Mouse (Mus musculus): ENCODE data around the gene Mlc1. TPM values are rescaled to one million over a fixed set of nuclear protein-coding genes. Genes with fewer than 3 reads are reported as not detected.

The Mlc1 gene
- total and polyA plus RNA-seq, 3 experiments: not detected

DNA sequence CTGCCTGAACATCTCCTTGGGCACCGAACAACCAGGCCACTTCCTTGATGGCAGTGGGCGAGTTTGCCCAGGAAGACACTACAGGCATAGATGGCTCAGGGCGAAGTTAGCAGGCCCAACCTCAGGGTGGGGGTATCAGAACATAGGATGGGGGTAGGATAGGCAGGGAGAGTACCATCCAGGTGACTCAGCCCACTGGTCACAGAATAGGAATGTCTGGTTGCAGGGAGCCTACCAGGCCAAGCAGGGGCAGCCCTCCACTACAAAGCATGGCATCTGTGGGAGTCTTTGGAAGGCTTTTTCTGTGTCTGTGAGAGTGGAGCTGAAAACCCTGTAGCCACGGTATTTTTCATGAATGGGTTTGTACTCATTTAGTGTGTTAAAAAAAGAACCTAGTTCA is 21.3 kb downstream of the Mlc1 start:
- no peak overlapping the region for H3K4me2 ChIP-seq (ENCODE audit: insufficient read depth, low read depth, poor library complexity, severe bottlenecking)
- no peak overlapping the region for H3K4me3 ChIP-seq (replicated peaks in 1 of 3; ENCODE audit: low read depth in 2 of 3, low read length in 2 of 3, poor library complexity in 1 of 3)
- no peak overlapping the region for H3K27ac ChIP-seq (ENCODE audit: insufficient read depth, low read depth)
- no peak for DNase-seq (ENCODE audit: extremely low read depth)
- H3K9ac ChIP-seq (ENCODE audit: insufficient read depth, low read depth): no peak overlapping the region
- in situ Hi-C loops (cut with MboI; ENCODE audit: low pct_ligation_motif_present, low pct_unique_long_range_greater_than_20kb, low sequenced_read_pairs) (loop anchor here (25.0 kb wide), 2 partner anchors 105 to 255 kb away; partner anchors contain the start of genes Panx2 and Ppp6r2), dilution Hi-C loops (cut with MboI; ENCODE audit: extremely low pct_ligation_motif_present, extremely low pct_unique_long_range_greater_than_20kb, low sequenced_read_pairs) (no loop called here)
- no peaks in the 10 kb centered on the region for H3K4me1 ChIP-seq (ENCODE audit: control insufficient read depth in 1 of 2, insufficient read depth in 2 of 2)
- TF ChIP-seq TCF12 (IDR thresholded peaks at IDR 0.05; ENCODE audit: low read depth, low read length): no peak
- H3K27me3 ChIP-seq (replicated peaks): peaks cover 74% of the 10 kb centered on the region
- no peaks in the 10 kb centered on the region for H3K79me2 ChIP-seq (replicated peaks; ENCODE audit: control insufficient read depth, extremely low read depth, insufficient read depth, poor library complexity, severe bottlenecking)
- no peaks in the 10 kb centered on the region for H3K9me3 ChIP-seq (replicated peaks; ENCODE audit: low read length)
- no peaks in the 10 kb centered on the region for H3K36me3 ChIP-seq (replicated peaks in 1 of 2; ENCODE audit: control insufficient read depth in 1 of 2, insufficient read depth in 1 of 2, low read length in 1 of 2)

DNA sequence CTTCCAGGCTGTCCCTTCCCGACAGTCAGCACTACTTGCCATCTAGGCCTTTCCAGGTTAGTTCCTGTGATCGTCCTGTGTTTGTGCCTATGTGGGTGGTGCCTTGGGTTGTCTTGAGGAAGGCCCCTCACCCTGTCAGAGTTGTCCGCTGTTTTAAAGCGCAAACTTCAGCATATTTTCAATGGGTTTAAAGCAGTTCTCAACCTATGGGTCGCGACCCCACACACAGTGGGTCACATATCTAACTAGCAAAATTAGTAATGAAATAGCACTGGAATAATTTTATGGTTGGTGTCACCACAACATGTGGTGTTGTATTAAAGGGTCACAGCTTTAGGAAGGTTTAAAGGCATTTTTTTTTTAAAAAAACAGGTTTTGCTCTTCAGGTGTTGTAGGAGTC is 23.5 kb downstream of the Mlc1 start:
- peak; percentile 52; the same call in 1 of the 2 replicates for TF ChIP-seq CHD2 (IDR thresholded peaks at IDR 0.05; ENCODE audit: low read length)
- TF ChIP-seq ETS1 (conservative IDR thresholded peaks at IDR 0.05; ENCODE audit: low read depth, low read length): no peak
- TF ChIP-seq NRF1 (IDR thresholded peaks at IDR 0.05; ENCODE audit: low read depth, low read length): no peak
- TF ChIP-seq ZNF384 (IDR thresholded peaks at IDR 0.05; ENCODE audit: low read depth, low read length): no peak
- no peak overlapping the region for H3K4me2 ChIP-seq (ENCODE audit: insufficient read depth, low read depth, poor library complexity, severe bottlenecking)
- no peaks in the 10 kb centered on the region for H3K9me3 ChIP-seq (replicated peaks; ENCODE audit: low read length)
- no peaks in the 10 kb centered on the region for H3K79me2 ChIP-seq (replicated peaks; ENCODE audit: control insufficient read depth, extremely low read depth, insufficient read depth, poor library complexity, severe bottlenecking)
- H3K4me3 ChIP-seq (replicated peaks in 1 of 3; ENCODE audit: low read depth in 2 of 3, low read length in 2 of 3, poor library complexity in 1 of 3): no peak overlapping the region
- in situ Hi-C loops (cut with MboI; ENCODE audit: low pct_ligation_motif_present, low pct_unique_long_range_greater_than_20kb, low sequenced_read_pairs) (loop anchor here (25.0 kb wide), 2 partner anchors 107 to 257 kb away; partner anchors contain the start of genes Panx2 and Ppp6r2), dilution Hi-C loops (cut with MboI; ENCODE audit: extremely low pct_ligation_motif_present, extremely low pct_unique_long_range_greater_than_20kb, low sequenced_read_pairs) (no loop called here)
- DNase-seq (ENCODE audit: extremely low read depth): no peak
- H3K27me3 ChIP-seq (replicated peaks): peaks cover 74% of the 10 kb centered on the region
- no peaks in the 10 kb centered on the region for H3K4me1 ChIP-seq (ENCODE audit: control insufficient read depth in 1 of 2, insufficient read depth in 2 of 2)
- H3K36me3 ChIP-seq (replicated peaks in 1 of 2; ENCODE audit: control insufficient read depth in 1 of 2, insufficient read depth in 1 of 2, low read length in 1 of 2): no peaks in the 10 kb centered on the region
- no peak overlapping the region for H3K27ac ChIP-seq (ENCODE audit: insufficient read depth, low read depth)
- H3K9ac ChIP-seq (ENCODE audit: insufficient read depth, low read depth): no peak overlapping the region

DNA sequence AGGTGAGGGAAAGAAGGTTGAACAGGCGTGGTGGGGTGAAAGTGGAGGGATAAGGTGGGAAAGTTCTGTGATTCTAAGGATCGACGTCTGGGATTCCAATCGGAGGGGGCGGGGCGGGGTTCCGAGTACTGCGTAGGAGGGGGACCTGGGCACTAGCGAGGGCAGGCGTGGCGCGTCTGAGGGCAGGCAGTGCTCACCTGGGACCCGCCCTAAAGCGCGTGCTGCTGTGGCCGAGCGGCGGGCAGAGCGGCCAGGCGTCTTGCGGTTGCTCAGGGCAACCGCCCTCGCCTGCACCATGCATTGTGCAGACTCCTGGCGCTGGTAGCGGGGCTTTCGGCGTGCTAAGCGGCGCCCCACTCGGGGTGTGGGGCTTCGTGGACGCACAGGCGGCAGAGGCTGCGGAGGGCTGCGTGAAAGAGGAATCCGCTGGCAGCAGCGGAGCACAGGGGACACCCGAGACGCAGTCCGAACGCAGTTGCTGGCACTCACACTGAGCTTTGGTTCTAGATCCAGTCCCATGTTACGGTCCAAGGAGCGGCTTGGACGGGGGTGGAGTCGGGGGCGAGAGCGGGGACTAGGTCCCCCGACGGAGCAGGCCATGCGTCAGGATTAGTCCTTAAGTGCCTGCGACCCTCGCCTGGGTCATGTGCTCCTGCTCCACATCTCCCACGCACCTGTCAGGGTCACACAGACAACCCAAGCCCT is 24.3 kb downstream of the Mlc1 start, which contains the start of gene Ttll8:
Ttll8 (minus strand) TSS at position 51 of the 705 bp plus-strand sequence.
- in situ Hi-C loops (cut with MboI; ENCODE audit: low pct_ligation_motif_present, low pct_unique_long_range_greater_than_20kb, low sequenced_read_pairs) (loop anchor here (25.0 kb wide), 2 partner anchors 108 to 258 kb away; partner anchors contain the start of genes Panx2 and Ppp6r2), dilution Hi-C loops (cut with MboI; ENCODE audit: extremely low pct_ligation_motif_present, extremely low pct_unique_long_range_greater_than_20kb, low sequenced_read_pairs) (no loop called here)
- Histone ChIP-seq H3K9me3 (replicated peaks; ENCODE audit: low read length) (no peaks in the 10 kb centered on the region), H3K36me3 (replicated peaks in 1 of 2; ENCODE audit: control insufficient read depth in 1 of 2, insufficient read depth in 1 of 2, low read length in 1 of 2) (no peaks in the 10 kb centered on the region), H3K4me2 (ENCODE audit: insufficient read depth, low read depth, poor library complexity, severe bottlenecking) (no peak within 1 kb of the TSS), H3K9ac (ENCODE audit: insufficient read depth, low read depth) (no peak within 1 kb of the TSS), H3K27me3 (replicated peaks) (peaks cover 71% of the 10 kb centered on the region), H3K27ac (ENCODE audit: insufficient read depth, low read depth) (no peak within 1 kb of the TSS), H3K4me3 (replicated peaks in 1 of 3; ENCODE audit: low read depth in 2 of 3, low read length in 2 of 3, poor library complexity in 1 of 3) (no peak within 1 kb of the TSS), H3K79me2 (replicated peaks; ENCODE audit: control insufficient read depth, extremely low read depth, insufficient read depth, poor library complexity, severe bottlenecking) (no peaks in the 10 kb centered on the region), H3K4me1 (ENCODE audit: control insufficient read depth in 1 of 2, insufficient read depth in 2 of 2) (no peaks in the 10 kb centered on the region)
- no peak for DNase-seq (ENCODE audit: extremely low read depth)
- TF ChIP-seq E2F4 (IDR thresholded peaks at IDR 0.05; ENCODE audit: insufficient replicate concordance, low read depth, low read length): no peak
- no peak for TF ChIP-seq IRF4 (IDR thresholded peaks at IDR 0.05; ENCODE audit: low read depth, low read length)
- no peak for TF ChIP-seq MXI1 (IDR thresholded peaks at IDR 0.05; ENCODE audit: low read depth, low read length)
- no peak for TF ChIP-seq JUN (IDR thresholded peaks at IDR 0.05; ENCODE audit: insufficient read depth, low read depth, low read length)
- no peak for TF ChIP-seq USF2 (conservative IDR thresholded peaks at IDR 0.05; ENCODE audit: low read depth, low read length)
- TF ChIP-seq UBTF (IDR thresholded peaks at IDR 0.05; ENCODE audit: low read depth, low read length): no peak
- no peak for TF ChIP-seq BHLHE40 (IDR thresholded peaks at IDR 0.05; ENCODE audit: low read depth, low read length)
- no peak for TF ChIP-seq TCF12 (IDR thresholded peaks at IDR 0.05; ENCODE audit: low read depth, low read length)
- no peak for TF ChIP-seq POLR2AphosphoS2 (IDR thresholded peaks at IDR 0.05; ENCODE audit: low read depth, low read length)
- TF ChIP-seq GABPA (IDR thresholded peaks at IDR 0.05; ENCODE audit: insufficient replicate concordance, low read depth, low read length): no peak
- no peak for TF ChIP-seq ETS1 (conservative IDR thresholded peaks at IDR 0.05; ENCODE audit: low read depth, low read length)
- TF ChIP-seq CHD2 (IDR thresholded peaks at IDR 0.05; ENCODE audit: low read length): no peak
- no peak for TF ChIP-seq MAX (IDR thresholded peaks at IDR 0.05; ENCODE audit: low read length)
- no peak for TF ChIP-seq RCOR1 (conservative IDR thresholded peaks at IDR 0.05; ENCODE audit: low read depth, low read length)
- TF ChIP-seq ZMIZ1 (IDR thresholded peaks at IDR 0.05; ENCODE audit: low read depth, low read length): no peak
- TF ChIP-seq ZC3H11A (IDR thresholded peaks at IDR 0.05; ENCODE audit: low read depth, low read length): no peak

Measured in CH12.LX (cell line).